Mouse (Mus musculus) intestine, postnatal 0 days (tissue): ENCODE measurements around the gene Amotl1. TPM values are rescaled to one million over a fixed set of nuclear protein-coding genes. Genes with fewer than 3 reads are reported as not detected.

ENCODE experiments used
- ATAC-seq: fragments of 200-750 bp; cut with Nextera tagmentation; 2 replicates; pipeline ENCODE4 v1.8.0; 2017; ENCODE audit warnings: mild to moderate bottlenecking, moderate TSS enrichment, moderate library complexity
- H3K27ac ChIP-seq: fragments of 300-500 bp; sonication (generic); 2 replicates; pipeline ENCODE4 v1.5.1; 2014; ENCODE audit warnings: mild to moderate bottlenecking, low read depth, low read length, moderate library complexity
- H3K27me3 ChIP-seq: fragments of 300-500 bp; sonication (generic); replicated peaks from 2 replicates; pipeline ENCODE4 v1.6.1; 2014; ENCODE audit warnings: low read length, mixed read lengths; ENCODE audit not compliant: control insufficient read depth, insufficient read depth
- H3K36me3 ChIP-seq: fragments of 300-500 bp; sonication (generic); 2 replicates; pipeline ENCODE4 v1.6.1; 2014; ENCODE audit warnings: mild to moderate bottlenecking, moderate library complexity; ENCODE audit not compliant: control insufficient read depth, insufficient read depth
- H3K4me1 ChIP-seq: fragments of 300-500 bp; sonication (generic); replicated peaks from 2 replicates; pipeline ENCODE4 v1.6.1; 2014; ENCODE audit warnings: antibody characterized with exemption, low read length, mixed read lengths; ENCODE audit not compliant: control insufficient read depth, insufficient read depth
- H3K4me2 ChIP-seq: fragments of 300-500 bp; sonication (generic); replicated peaks from 2 replicates; pipeline ENCODE4 v1.6.1; 2014; ENCODE audit warnings: low read depth, mild to moderate bottlenecking, moderate library complexity
- H3K4me3 ChIP-seq: fragments of 300-500 bp; sonication (generic); 2 replicates; pipeline ENCODE4 v1.5.1; 2014; ENCODE audit warnings: low read depth, low read length
- H3K9ac ChIP-seq: fragments of 300-500 bp; sonication (generic); 2 replicates; pipeline ENCODE4 v1.6.1; 2014; ENCODE audit warnings: mild to moderate bottlenecking, low read depth, low read length
- H3K9me3 ChIP-seq: fragments of 300-500 bp; sonication (generic); 2 replicates; pipeline ENCODE4 v1.6.1; 2016; ENCODE audit warnings: mixed run types; ENCODE audit not compliant: control insufficient read depth
- CTCF ChIP-seq: sonication (generic); IDR thresholded peaks from 2 replicates; pipeline ENCODE4 v1.5.1; 2016; ENCODE audit warnings: low read depth, mild to moderate bottlenecking, control low read depth, antibody characterized with exemption, moderate library complexity
- WGBS: fragments of 180-500 bp; shearing (Covaris S2); extraction: QIAGEN DNeasy Blood & Tissue Kit; methylation state at CpG from one replicate; pipeline ENCODE4 v1.1.7; 2014; 5-methylcytosine and 5-hydroxymethylcytosine counted together
- polyA plus RNA-seq: library from polyadenylated mRNA; unstranded; fragments of >200 nt; fragmentation: Nextera tagmentation; extraction: Ambion mirVana; gene quantifications from 2 replicates; pipeline ENCODE4 v1.2.1, GENCODE M21; 2015

Gene Amotl1
- polyA plus RNA-seq, 1 experiment from 2014 or later: 3.2 TPM

GRCm38 (mm10) chr9:14498896-14499705, 145.8 kb downstream of the Amotl1 start:
- H3K27ac ChIP-seq: no peak overlapping the region
- peaks cover 6% of the 10 kb centered on the region; the same call in 1 of the 2 replicates for H3K4me1 ChIP-seq
- H3K27me3 ChIP-seq: no peaks in the 10 kb centered on the region
- TF ChIP-seq CTCF: no peak
- no peak overlapping the region for H3K9ac ChIP-seq
- peaks cover 16% of the 10 kb centered on the region for H3K36me3 ChIP-seq
- H3K9me3 ChIP-seq: no peaks in the 10 kb centered on the region
- H3K4me3 ChIP-seq: no peak overlapping the region
- no peak overlapping the region for H3K4me2 ChIP-seq
- no peak for ATAC-seq
- 76% methylated on average over 4 of the region's 4 CpGs for WGBS

Other genes starting within 250 kb of the Amotl1 start
- gene Kdm4d, start 144.6 kb downstream of the Amotl1 start, polyA plus RNA-seq: 0.04 and 0.07 TPM in 2 replicates
- 116 and 117 TPM in 2 replicates for gene Cwc15, start 144.4 kb downstream of the Amotl1 start, polyA plus RNA-seq
- 0.17 and 0.18 TPM in 2 replicates for gene Piwil4, start 95.7 kb upstream of the Amotl1 start, polyA plus RNA-seq
- gene Fut4, start 107.3 kb upstream of the Amotl1 start, polyA plus RNA-seq: 2.3 and 2.6 TPM in 2 replicates
- not detected in 2 replicates for gene 1700012B09Rik, start 126.0 kb upstream of the Amotl1 start, polyA plus RNA-seq
- 5.8 and 8.1 TPM in 2 replicates for gene Mre11a, start 139.6 kb upstream of the Amotl1 start, polyA plus RNA-seq
- 24.6 and 27.1 TPM in 2 replicates for gene Ankrd49, start 139.8 kb upstream of the Amotl1 start, polyA plus RNA-seq
- gene Gpr83, start 215.2 kb upstream of the Amotl1 start, polyA plus RNA-seq: 0.22 and 0.35 TPM in 2 replicates